Mouse (Mus musculus): ENCODE measurements around the gene Dcn.

The Dcn gene

DNA sequence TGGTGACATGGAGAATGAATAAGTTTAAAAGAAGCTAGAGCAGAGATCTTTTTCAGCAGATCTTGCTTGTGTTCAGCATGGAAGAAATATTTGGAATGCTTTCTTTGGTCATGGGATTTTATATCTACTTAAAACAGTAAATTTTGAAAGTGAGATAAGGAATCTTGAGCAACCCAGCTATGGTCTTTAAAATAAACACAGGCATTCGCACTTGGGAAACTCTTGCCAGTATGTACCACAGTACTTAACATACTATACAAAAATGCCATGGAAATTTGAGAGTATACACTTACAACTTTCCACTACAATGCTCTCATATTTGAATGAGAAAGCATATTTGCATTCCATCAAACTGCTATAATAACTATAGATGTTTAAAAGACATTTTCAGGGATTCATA is 68.3 kb downstream of the Dcn start:
- no peak for DNase-seq (ENCODE audit: low spot score)

DNA sequence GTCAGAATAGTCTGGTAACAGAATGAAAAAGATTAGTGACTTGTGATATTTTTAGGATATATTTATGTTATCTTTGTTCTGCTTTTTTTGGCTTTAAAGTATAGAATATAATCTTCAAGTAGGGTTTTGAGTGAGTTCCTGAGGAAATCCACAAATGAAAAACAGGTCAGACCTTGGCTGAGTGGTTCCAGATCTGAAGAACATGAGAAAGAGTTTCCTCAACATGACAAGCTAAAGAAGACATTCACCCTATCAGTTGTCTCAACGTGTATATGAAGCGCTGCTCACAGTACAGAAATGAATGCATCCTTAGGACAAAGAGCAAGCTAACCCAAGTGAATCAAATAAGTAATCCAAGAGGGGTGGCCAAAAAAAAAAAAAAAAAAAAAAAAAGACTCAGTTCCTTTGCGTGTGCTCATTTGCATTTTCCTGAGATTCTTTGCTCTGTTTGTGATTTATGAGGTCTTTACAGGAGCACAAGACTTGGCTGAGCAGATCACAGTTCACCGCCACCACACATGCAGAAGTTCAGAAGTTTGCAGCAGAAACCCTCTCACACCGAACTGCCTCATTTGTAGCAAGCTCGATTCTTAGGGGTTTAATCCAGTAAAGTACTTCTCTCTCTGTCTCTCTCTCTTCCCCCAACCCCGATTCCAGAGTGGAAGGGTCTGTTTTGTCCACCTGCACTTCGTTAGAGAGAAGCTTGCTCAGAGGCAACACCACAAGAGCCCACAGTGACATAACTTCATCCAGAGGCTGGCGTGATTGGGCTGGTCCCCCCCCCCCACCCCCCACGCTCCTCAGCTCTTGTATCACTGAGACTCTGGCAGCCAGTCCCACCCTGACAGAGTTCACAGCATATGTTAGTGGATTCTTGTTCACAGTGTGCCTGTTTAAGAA is 85.8 kb downstream of the Dcn start, which contains the start of gene Lum:
Gene Lum, plus strand, starts transcription at position 172 of the 900 bp plus-strand sequence.
- DNase-seq (ENCODE audit: low spot score) = no peak

DNA sequence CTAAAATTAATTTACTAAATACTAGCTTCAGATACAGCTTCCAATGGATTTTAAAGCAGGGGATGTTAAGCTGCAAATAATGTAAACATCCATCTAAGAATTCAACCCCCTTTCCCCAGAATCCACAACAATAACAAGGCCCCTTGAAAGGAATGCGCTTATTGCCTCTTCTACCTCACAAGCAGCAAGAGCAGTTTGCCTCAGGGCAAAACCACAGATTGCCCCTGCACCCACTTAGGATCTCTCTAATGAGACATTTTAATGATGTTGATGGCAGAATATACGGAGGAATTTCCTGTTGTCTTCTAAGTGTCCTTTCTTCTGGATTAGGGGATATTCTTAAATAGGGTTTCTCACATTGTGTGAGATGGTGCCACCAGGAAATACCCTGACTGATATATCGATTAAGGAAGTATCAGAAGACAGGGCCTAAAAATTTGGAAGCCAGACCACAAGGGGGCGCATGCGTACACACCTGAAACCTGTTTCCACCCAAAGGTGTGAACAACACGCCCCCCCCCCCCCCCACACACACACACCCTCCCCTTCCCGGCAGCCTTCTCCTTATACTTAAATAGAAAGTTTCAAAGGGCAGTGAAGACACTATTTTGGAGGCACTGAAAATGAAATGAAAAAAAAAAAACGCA is 88.2 kb downstream of the Dcn start:
- no peak for DNase-seq (ENCODE audit: low spot score)
